Comparison of ENCODE assay signal across 9 mouse cellular contexts in the genomic region with DNA sequence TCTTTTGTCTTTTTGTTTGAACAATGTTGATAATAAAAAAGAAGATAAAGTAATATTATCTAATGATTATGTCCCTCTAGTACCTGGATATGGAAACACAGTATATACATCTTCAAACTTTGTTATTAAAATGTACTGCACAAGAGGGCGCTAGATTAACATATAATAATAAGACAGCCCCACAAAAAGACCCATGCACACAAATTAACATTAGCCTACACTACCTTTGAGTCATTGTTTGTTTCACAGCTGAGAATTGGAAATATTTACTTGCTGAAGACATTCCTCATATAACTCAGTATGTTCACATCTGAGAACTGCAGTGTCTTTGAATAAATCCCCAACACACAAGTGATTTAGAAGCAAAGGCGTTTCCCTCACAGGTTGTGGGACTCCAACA. TPM values are rescaled to one million over a fixed set of nuclear protein-coding genes. Genes with fewer than 3 reads are reported as not detected.
A peak's percentile ranks its signal among the peaks of the same experiment; 100 is the strongest.
DNase-seq lines count a peak whose midpoint lies in the region; ATAC-seq and TF ChIP-seq lines count a peak whose summit lies in the region.
"Had no signal": no experiment of that assay in that cellular context is flagged by ENCODE, and none has a peak within 500 bp of the region (broad histone marks: within the 10 kb centered on the region; RNA-seq: fewer than 3 reads in every experiment).

No protein-coding gene starts in this region.

- peak; percentile 76 for DNase-seq in embryo, embryonic 10.5 days (ENCODE audit: low spot score)
- DNase-seq in embryo, embryonic 10 days (ENCODE audit: low spot score) = no peak
- DNase-seq in lung, embryonic 14.5 days = peak; percentile 82
- no peak for DNase-seq in lung, postnatal 10 days
- DNase-seq in retina, postnatal 7 days (ENCODE audit: low read depth, low spot score) = peak; percentile 24
- DNase-seq in right cerebral cortex, postnatal 25 days = no peak
- no peak for DNase-seq in testis, postnatal 10 days (ENCODE audit: low spot score)

- no peaks in the 10 kb centered on the region for H3K36me3 ChIP-seq in lung, embryonic 14.5 days (ENCODE audit: insufficient read depth)

- 37% methylated on average over 2 of the region's 2 CpGs for WGBS in lung, embryonic 14.5 days

- H3K4me2 ChIP-seq in lung, embryonic 14.5 days = no peak overlapping the region

- no peaks in the 10 kb centered on the region for H3K9me3 ChIP-seq in lung, embryonic 14.5 days (ENCODE audit: low read depth, low read length)

- 0 out of 2 replicates have a peak, but pooled peaks have one; percentile 43 for ATAC-seq in lung, embryonic 14.5 days (ENCODE audit: insufficient read depth)
- ATAC-seq in granulocyte monocyte progenitor cell, adult 5-6 weeks (replicated peaks; ENCODE audit: poor library complexity, severe bottlenecking) = peak; percentile 40; the same call in 1 of the 2 replicates

- no peak overlapping the region for H3K4me3 ChIP-seq in lung, embryonic 14.5 days (ENCODE audit: low read depth, low read length)

- peak; percentile 56 for TF ChIP-seq CTCF in lung, embryonic 14.5 days (IDR thresholded peaks at IDR 0.05; ENCODE audit: low read depth)

- H3K27me3 ChIP-seq in lung, embryonic 14.5 days (ENCODE audit: insufficient read depth, low read length) = no peaks in the 10 kb centered on the region

- H3K4me1 ChIP-seq in lung, embryonic 14.5 days (ENCODE audit: insufficient read depth) = peaks cover 10% of the 10 kb centered on the region; the same call in 1 of the 2 replicates

- H3K27ac ChIP-seq in lung, embryonic 14.5 days (ENCODE audit: low read depth) = no peak overlapping the region

- H3K9ac ChIP-seq in lung, embryonic 14.5 days = no peak overlapping the region

RNA-seq across cellular contexts. Expression of a gene that starts 33.8 kb away (rescaled TPM):
- polyA plus RNA-seq in lung, embryonic 14.5 days (2014; fragmentation: Nextera tagmentation; extraction: Ambion mirVana) = 1.4 and 2.3 TPM in 2 replicates
- total RNA-seq in granulocyte monocyte progenitor cell, adult 5-6 weeks (2014; fragmentation: Nextera tagmentation) = not detected in 2 replicates
- not detected in 2 replicates for total RNA-seq in granulocyte monocyte progenitor cell, adult 5-6 weeks (2017)
- total RNA-seq: layer of hippocampus, adult 18-20 months had no signal

Comparison
In these comparisons a context has a peak if more than half of its experiments do, and no peak if none do; other contexts are left out.
1. DNase-seq: peak in embryo, embryonic 10.5 days (single experiment), lung, embryonic 14.5 days (single experiment) and retina, postnatal 7 days (single experiment); none in embryo, embryonic 10 days (single experiment), lung, postnatal 10 days (single experiment), right cerebral cortex, postnatal 25 days (single experiment) and testis, postnatal 10 days (single experiment).